Mouse (Mus musculus) liver, embryonic 16.5 days (tissue): ENCODE data around the gene Tulp1. TPM values are rescaled to one million over a fixed set of nuclear protein-coding genes. Genes with fewer than 3 reads are reported as not detected.

Source experiments
- ATAC-seq: fragments of 200-750 bp; cut with Nextera tagmentation; 2 replicates; pipeline ENCODE4 v1.8.0; 2017; ENCODE audit warnings: low read depth, mild to moderate bottlenecking, moderate number of reproducible peaks, moderate library complexity
- H3K27ac ChIP-seq: fragments of 300-500 bp; sonication (generic); 2 replicates; pipeline ENCODE4 v1.5.1; 2014; ENCODE audit warnings: mild to moderate bottlenecking, low read length
- H3K27me3 ChIP-seq: fragments of 300-500 bp; sonication (generic); 2 replicates; pipeline ENCODE4 v1.6.1; 2014; ENCODE audit warnings: low read depth, low read length, mixed read lengths; ENCODE audit not compliant: control insufficient read depth, insufficient read depth
- H3K36me3 ChIP-seq: fragments of 300-500 bp; sonication (generic); 2 replicates; pipeline ENCODE4 v1.6.1; 2014; ENCODE audit warnings: mild to moderate bottlenecking; ENCODE audit not compliant: control insufficient read depth, insufficient read depth
- H3K4me1 ChIP-seq: fragments of 300-500 bp; sonication (generic); 2 replicates; pipeline ENCODE4 v1.6.1; 2014; ENCODE audit warnings: low read depth, low read length, mixed read lengths; ENCODE audit not compliant: control insufficient read depth
- H3K4me2 ChIP-seq: fragments of 300-500 bp; sonication (generic); 2 replicates; pipeline ENCODE4 v1.6.1; 2014; ENCODE audit warnings: low read depth, low read length, mixed read lengths
- H3K4me3 ChIP-seq: fragments of 300-500 bp; sonication (generic); 2 replicates; pipeline ENCODE4 v1.5.1; 2014; ENCODE audit warnings: low read depth, mild to moderate bottlenecking, low read length
- H3K9ac ChIP-seq: fragments of 300-500 bp; sonication (generic); 2 replicates; pipeline ENCODE4 v1.6.1; 2014; ENCODE audit warnings: low read depth, low read length
- H3K9me3 ChIP-seq: fragments of 300-500 bp; sonication (generic); replicated peaks from 2 replicates; pipeline ENCODE4 v1.6.1; 2016; ENCODE audit warnings: low read length; ENCODE audit not compliant: control insufficient read depth
- WGBS: fragments of 180-500 bp; shearing (Covaris S2); extraction: QIAGEN DNeasy Blood & Tissue Kit; methylation state at CpG from one replicate; pipeline ENCODE4 v1.1.7; 2014; ENCODE audit not compliant: insufficient replicate concordance; 5-methylcytosine and 5-hydroxymethylcytosine counted together
- polyA plus RNA-seq: library from polyadenylated mRNA; unstranded; fragments of >200 nt; fragmentation: Nextera tagmentation; extraction: Ambion mirVana; gene quantifications from 2 replicates; pipeline ENCODE4 v1.2.1, GENCODE M21; 2015

Gene Tulp1
- polyA plus RNA-seq, 1 experiment from 2014 or later, result not detected

DNA sequence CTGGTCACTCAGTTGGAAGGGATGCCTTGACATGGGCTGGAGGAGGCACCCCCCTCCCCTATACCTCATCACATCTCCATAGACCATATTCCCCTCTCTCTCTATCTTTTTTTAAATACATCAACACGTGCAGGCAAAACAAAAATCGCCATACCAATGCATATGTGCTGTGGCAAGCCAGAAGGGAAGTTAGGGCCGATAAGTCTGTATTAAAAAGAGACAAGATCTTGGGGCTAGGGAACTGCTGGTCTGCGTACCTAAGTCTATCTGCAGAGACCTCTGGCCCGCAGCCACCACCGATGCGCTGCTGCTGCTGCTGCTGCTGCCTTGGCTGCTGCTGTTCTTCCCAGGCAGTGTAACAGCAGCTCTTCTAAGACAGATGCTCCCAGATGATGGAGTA, 30.0 kb upstream of the Tulp1 start:
- WGBS, result 57% methylated on average over 7 of the region's 7 CpGs
- no peak overlapping the region for H3K4me3 ChIP-seq

DNA sequence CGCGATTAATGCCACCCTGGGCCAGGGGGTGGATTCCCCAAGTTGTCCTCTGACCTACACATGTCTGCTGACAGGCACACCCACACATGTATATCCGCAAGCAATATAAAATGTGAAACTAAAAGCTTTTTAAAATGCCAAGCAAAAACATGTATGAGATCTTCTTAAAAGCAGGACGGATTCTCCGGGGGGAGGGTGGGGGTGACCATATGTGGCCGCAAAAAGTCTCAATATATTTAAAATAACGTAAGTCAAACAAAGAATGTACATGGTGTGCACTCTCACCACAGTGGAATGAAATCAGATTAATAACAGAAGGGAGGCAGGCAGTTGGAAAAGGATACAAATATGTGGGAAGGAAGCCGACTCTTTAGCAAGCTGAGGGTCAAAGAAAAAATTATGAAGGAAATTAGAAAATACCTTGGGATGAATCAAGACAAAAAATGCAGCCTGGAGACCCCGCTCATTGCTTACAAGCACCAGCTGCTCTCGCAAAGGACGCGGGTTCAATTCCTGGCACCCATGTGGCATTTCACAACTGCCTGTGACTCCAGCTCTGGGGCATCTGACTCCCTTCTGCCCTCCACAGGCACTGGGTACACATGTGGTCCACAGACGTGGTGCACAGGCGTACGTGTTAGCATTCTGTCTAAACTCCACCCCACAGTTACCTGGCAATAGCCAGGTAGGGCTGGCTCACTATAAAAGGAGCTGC, 29.2 kb upstream of the Tulp1 start:
- no peaks in the 10 kb centered on the region for H3K27me3 ChIP-seq
- no peak for ATAC-seq
- no peak overlapping the region for H3K4me3 ChIP-seq
- 70% methylated on average over 15 of the region's 15 CpGs for WGBS
- no peak overlapping the region for H3K9ac ChIP-seq
- H3K4me1 ChIP-seq, result no peaks in the 10 kb centered on the region
- no peaks in the 10 kb centered on the region for H3K9me3 ChIP-seq
- peaks cover 12% of the 10 kb centered on the region for H3K36me3 ChIP-seq
- H3K27ac ChIP-seq, result no peak overlapping the region
- no peak overlapping the region for H3K4me2 ChIP-seq

More for the DNA sequence above, 30.0 kb upstream of the Tulp1 start:
- Histone ChIP-seq H3K9ac (no peak overlapping the region), H3K4me1 (no peaks in the 10 kb centered on the region), H3K9me3 (no peaks in the 10 kb centered on the region), H3K27me3 (no peaks in the 10 kb centered on the region), H3K27ac (no peak overlapping the region), H3K4me2 (no peak overlapping the region), H3K36me3 (peaks cover 14% of the 10 kb centered on the region)
- ATAC-seq, result no peak

DNA sequence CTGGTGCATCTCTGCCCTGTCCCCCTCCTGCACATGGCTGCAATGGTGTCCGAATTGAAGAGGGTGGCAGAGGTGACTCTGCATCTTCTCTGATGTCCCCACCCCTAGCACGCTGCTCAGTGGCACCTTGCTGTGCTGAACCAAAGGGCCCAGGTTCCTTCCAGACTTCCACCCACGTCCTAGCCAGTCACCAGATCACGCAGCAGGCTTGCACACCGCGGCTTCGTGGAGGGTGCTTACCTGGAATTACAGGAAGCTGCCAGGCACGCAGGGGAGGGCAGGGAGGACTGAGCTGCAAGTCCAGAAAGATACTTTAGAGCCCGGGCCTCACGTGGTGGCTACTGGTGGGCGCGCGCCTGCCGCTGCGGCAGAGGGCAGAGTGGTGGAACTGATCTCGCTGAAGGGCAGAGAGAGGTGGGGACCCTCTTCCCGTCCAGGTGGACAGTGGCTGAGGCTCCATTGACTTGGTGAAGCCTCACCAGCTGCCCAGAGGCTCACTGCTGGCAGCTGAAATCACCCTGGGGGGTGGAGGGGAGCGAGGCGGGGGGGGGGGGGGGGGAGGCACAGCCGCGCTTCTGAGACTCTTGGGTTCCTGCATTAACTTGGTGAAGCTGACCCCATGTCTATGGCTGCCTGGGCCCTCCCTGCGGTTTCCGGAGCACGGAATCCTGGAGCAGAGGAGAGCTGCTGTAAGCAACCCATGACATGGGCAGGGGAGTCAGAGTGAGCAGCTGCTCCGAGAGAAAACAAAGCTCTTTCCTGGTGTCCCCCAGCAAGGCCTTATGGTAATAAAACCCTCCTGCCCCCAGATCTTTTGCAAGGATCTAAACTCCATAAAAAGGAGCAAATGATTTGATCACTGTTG, 26.8 kb upstream of the Tulp1 start:
- Histone ChIP-seq H3K4me3 (no peak overlapping the region), H3K36me3 (no peaks in the 10 kb centered on the region), H3K27ac (no peak overlapping the region), H3K9me3 (no peaks in the 10 kb centered on the region), H3K27me3 (peaks cover 2% of the 10 kb centered on the region; the same call in 1 of the 2 replicates), H3K4me1 (no peaks in the 10 kb centered on the region), H3K4me2 (0 out of 2 replicates have a peak overlapping the region, but pooled peaks have one; percentile 13), H3K9ac (no peak overlapping the region)
- no peak; the same call in 1 of the 2 replicates for ATAC-seq
- WGBS, result 6% methylated on average over 21 of the region's 25 CpGs

DNA sequence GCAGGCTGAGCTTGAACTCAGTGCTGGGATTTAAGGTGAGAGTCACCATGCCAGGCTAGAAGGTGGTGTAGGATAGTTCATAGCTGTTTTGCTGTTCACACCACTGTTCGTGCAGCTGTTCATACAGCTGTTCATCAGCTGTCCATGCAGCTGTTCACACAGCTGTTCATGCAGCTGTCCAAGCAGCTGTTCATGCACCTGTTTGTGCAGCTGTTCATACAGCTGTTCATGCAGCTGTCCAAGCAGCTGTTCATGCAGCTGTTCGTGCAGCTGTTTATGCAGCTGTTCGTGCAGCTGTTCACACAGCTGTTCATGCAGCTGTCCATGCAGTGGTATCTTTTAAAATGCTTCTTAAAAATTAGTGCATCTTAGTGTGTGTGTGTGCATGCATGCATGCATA, 23.5 kb upstream of the Tulp1 start:
- Histone ChIP-seq H3K4me1 (no peaks in the 10 kb centered on the region), H3K9me3 (no peaks in the 10 kb centered on the region), H3K4me2 (no peak overlapping the region), H3K9ac (no peak overlapping the region), H3K4me3 (no peak overlapping the region), H3K27ac (no peak overlapping the region), H3K36me3 (no peaks in the 10 kb centered on the region), H3K27me3 (peaks cover 11% of the 10 kb centered on the region)
- WGBS, result 59% methylated on average over 3 of the region's 3 CpGs
- ATAC-seq, result no peak

DNA sequence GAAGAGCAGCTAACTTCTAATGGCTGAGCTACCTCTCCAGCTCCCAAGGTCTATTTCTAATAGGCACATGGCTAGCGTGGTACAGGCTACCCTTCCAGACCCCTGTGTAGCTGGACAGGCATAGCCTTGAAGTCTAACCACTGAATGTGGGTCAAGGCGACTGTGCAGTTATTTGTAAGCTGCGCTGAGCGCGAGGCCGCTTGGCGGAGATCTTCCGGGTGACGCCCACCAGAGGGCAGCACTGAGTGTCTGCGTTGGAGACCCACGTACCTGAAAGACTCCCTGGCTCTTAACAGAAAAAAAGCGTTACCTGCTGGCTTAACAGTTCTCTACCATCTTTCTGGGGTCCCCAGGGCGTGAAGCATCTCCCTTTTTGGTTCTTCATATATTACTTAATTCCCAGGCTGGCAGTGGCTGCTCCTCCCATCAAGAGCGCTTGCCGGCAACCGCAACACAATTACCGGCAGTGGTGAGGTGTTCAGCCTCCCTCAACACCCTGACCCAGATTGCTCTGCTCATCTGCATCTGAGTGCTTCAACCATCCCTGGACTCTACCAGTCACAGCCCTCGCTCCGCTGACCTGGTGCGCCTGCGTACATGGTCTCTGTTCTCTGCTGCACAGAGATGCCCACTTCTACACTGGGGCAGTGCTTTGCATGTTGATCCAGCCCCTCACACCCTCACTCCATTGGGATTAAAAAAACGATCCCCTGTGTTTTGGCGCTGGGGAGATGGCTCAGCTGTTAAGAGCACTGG, 21.3 kb upstream of the Tulp1 start:
- no peaks in the 10 kb centered on the region for H3K4me1 ChIP-seq
- WGBS, result 7% methylated on average over 23 of the region's 23 CpGs
- peaks cover 11% of the 10 kb centered on the region for H3K27me3 ChIP-seq
- H3K9me3 ChIP-seq, result no peaks in the 10 kb centered on the region
- ATAC-seq, result no peak
- no peak overlapping the region for H3K9ac ChIP-seq
- H3K4me2 ChIP-seq, result peak overlapping the region; percentile 22; the same call in 1 of the 2 replicates
- no peaks in the 10 kb centered on the region for H3K36me3 ChIP-seq
- no peak overlapping the region for H3K27ac ChIP-seq
- no peak overlapping the region for H3K4me3 ChIP-seq

DNA sequence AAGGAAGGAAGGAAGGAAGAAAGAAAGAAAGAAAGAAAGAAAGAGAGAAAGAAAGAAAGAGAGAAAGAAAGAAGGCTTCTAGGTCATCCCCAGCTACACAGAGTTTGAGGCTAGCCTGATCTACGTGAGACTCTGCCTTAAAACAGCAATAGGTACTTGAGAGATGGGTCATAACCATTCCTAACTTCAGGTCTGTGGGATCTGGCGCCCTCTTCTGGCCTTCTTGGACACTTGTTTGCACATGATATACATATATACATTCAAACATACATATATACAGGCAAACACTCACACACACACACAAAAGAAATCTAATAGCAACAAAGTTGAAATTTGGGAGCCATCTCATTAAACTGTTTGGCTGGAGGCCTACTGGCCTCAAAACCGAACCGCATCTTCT, 19.3 kb upstream of the Tulp1 start:
- no peak overlapping the region for H3K4me3 ChIP-seq
- no peaks in the 10 kb centered on the region for H3K9me3 ChIP-seq
- no peak overlapping the region for H3K9ac ChIP-seq
- 66% methylated on average over 4 of the region's 4 CpGs for WGBS
- no peak overlapping the region for H3K27ac ChIP-seq
- ATAC-seq, result no peak
- H3K27me3 ChIP-seq, result peaks cover 11% of the 10 kb centered on the region
- no peaks in the 10 kb centered on the region for H3K36me3 ChIP-seq
- no peak overlapping the region for H3K4me2 ChIP-seq
- no peaks in the 10 kb centered on the region for H3K4me1 ChIP-seq

DNA sequence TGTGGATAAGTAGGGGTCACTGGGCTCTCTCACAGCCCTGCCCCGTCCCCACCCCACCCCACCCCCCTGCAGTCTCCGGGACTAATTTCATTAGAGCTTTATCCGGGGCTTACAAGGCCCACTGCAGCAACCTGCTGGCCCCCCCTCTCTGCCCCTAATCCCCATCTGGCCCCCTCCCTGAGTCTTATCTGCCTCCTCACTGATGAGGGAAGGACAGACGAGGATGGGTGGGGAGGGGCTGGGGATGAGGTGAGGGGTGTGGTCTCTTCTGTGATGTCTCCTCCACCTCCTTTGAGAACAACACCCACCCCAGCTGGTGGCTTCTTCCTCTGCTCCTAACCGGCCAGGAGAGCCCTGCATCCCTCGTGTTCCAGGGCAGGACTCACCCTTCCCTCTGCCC, 15.2 kb upstream of the Tulp1 start:
- H3K4me3 ChIP-seq, result no peak overlapping the region
- no peaks in the 10 kb centered on the region for H3K36me3 ChIP-seq
- H3K9ac ChIP-seq, result no peak overlapping the region
- H3K27me3 ChIP-seq, result peaks cover 9% of the 10 kb centered on the region
- no peak overlapping the region for H3K4me2 ChIP-seq
- H3K4me1 ChIP-seq, result no peaks in the 10 kb centered on the region; the same call in 1 of the 2 replicates
- WGBS, result 5% methylated on average over 6 of the region's 6 CpGs
- no peak overlapping the region for H3K27ac ChIP-seq
- ATAC-seq, result no peak
- no peaks in the 10 kb centered on the region for H3K9me3 ChIP-seq

DNA sequence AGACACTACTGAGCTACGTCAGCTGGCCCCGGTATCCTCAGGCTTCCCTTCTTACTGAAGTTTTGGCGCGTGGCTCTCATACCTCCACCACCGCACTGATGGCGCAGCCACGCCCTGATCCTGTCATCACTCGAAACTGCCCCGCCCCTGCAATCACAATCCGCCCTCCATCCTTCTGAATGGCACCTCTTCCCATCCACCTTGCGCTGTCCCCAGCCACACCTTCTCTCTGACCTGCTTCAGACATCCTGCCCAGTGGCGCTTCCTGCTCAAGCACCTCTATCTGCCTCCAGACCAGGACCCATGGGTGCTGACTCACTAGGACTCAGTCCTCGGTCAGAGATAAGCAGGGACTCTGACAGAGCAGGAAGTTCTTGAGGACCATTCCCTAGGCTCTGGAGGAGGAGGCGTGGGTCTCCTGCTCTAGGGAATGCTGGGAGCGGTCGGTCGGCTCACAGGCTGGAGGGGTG, 10.6 kb upstream of the Tulp1 start:
- WGBS, result 7% methylated on average over 17 of the region's 17 CpGs
- no peak overlapping the region for H3K4me2 ChIP-seq
- no peak for ATAC-seq

More for the DNA sequence above, 10.6 kb upstream of the Tulp1 start:
- Histone ChIP-seq H3K9ac (no peak overlapping the region), H3K4me3 (no peak overlapping the region), H3K27me3 (peaks cover 23% of the 10 kb centered on the region), H3K27ac (no peak overlapping the region), H3K4me1 (no peaks in the 10 kb centered on the region; the same call in 1 of the 2 replicates), H3K9me3 (no peaks in the 10 kb centered on the region), H3K36me3 (no peaks in the 10 kb centered on the region)
